Mouse (Mus musculus) midbrain, embryonic 16.5 days (tissue): ENCODE data around the gene Omg. TPM values are rescaled to one million over a fixed set of nuclear protein-coding genes. Genes with fewer than 3 reads are reported as not detected.
A peak's percentile ranks its signal among the peaks of the same experiment; 100 is the strongest.

Experiments
- ATAC-seq: fragments of 200-750 bp; cut with Nextera tagmentation; 2 replicates; pipeline ENCODE4 v1.8.0; 2017; ENCODE audit warnings: moderate TSS enrichment
- H3K27ac ChIP-seq: fragments of 300-500 bp; sonication (generic); 2 replicates; pipeline ENCODE4 v1.5.1; 2014; ENCODE audit warnings: mild to moderate bottlenecking, low read length, mixed read lengths
- H3K27me3 ChIP-seq: fragments of 300-500 bp; sonication (generic); 2 replicates; pipeline ENCODE4 v1.6.1; 2014; ENCODE audit warnings: low read depth, low read length, mixed read lengths; ENCODE audit not compliant: control insufficient read depth, insufficient read depth
- H3K36me3 ChIP-seq: fragments of 300-500 bp; sonication (generic); 2 replicates; pipeline ENCODE4 v1.6.1; 2014; ENCODE audit warnings: mild to moderate bottlenecking, low read length, moderate library complexity, mixed read lengths; ENCODE audit not compliant: control insufficient read depth, insufficient read depth
- H3K4me1 ChIP-seq: fragments of 300-500 bp; sonication (generic); 2 replicates; pipeline ENCODE4 v1.6.1; 2014; ENCODE audit warnings: mild to moderate bottlenecking, low read length, mixed read lengths; ENCODE audit not compliant: control insufficient read depth, insufficient read depth
- H3K4me2 ChIP-seq: fragments of 300-500 bp; sonication (generic); 2 replicates; pipeline ENCODE4 v1.6.1; 2014; ENCODE audit warnings: mild to moderate bottlenecking, low read length, mixed read lengths
- H3K4me3 ChIP-seq: fragments of 300-500 bp; sonication (generic); 2 replicates; pipeline ENCODE4 v1.5.1; 2014; ENCODE audit warnings: low read depth, mild to moderate bottlenecking, low read length, moderate library complexity, mixed read lengths
- H3K9ac ChIP-seq: fragments of 300-500 bp; sonication (generic); 2 replicates; pipeline ENCODE4 v1.6.1; 2014; ENCODE audit warnings: low read depth, low read length, mixed read lengths
- H3K9me3 ChIP-seq: fragments of 300-500 bp; sonication (generic); replicated peaks from 2 replicates; pipeline ENCODE4 v1.6.1; 2014; ENCODE audit warnings: mild to moderate bottlenecking, low read length, mixed read lengths; ENCODE audit not compliant: control insufficient read depth, poor library complexity, severe bottlenecking
- WGBS: fragments of 180-500 bp; shearing (Covaris S2); extraction: QIAGEN DNeasy Blood & Tissue Kit; methylation state at CpG from one replicate; pipeline ENCODE4 v1.1.7; 2014; 5-methylcytosine and 5-hydroxymethylcytosine counted together
- polyA plus RNA-seq: library from polyadenylated mRNA; unstranded; fragments of >200 nt; fragmentation: Nextera tagmentation; extraction: Ambion mirVana; gene quantifications from 2 replicates; pipeline ENCODE4 v1.2.1, GENCODE M21; 2015

The Omg gene
- polyA plus RNA-seq = 6.2 and 9.8 TPM in 2 replicates

DNA sequence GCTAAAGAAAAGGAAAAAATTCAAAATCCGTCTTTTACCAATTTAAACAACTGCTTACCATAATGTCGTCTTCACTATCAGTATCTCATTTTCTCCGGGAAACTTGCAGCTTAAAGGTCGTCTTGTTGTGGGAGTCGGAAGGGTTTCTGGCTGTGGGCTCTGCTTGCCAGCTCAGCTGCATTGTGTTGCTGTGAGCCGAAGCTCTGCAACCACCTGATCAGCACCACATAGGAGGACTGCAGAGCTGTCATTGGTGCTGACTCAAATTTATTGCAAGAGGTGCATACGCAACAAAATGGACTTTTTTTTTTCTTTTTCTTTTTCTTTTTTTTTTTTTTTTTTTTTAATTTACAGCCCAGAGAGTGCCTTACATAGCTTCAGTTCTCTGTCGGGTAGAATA is at the start of gene Omg:
Omg (minus strand) TSS at position 240 of the 400 bp plus-strand sequence.
- Histone ChIP-seq H3K9ac (no peak within 1 kb of the TSS), H3K4me3 (peak within 1 kb of the TSS; percentile 7; the same call in 1 of the 2 replicates), H3K27ac (peak within 1 kb of the TSS; percentile 31; the same call in 1 of the 2 replicates), H3K27me3 (no peaks in the 10 kb centered on the region), H3K4me1 (peaks cover 12% of the 10 kb centered on the region), H3K36me3 (no peaks in the 10 kb centered on the region), H3K9me3 (no peaks in the 10 kb centered on the region), H3K4me2 (peak within 1 kb of the TSS; percentile 38)
- 16% methylated on average over 8 of the region's 8 CpGs for WGBS
- peak; percentile 84 for ATAC-seq

DNA sequence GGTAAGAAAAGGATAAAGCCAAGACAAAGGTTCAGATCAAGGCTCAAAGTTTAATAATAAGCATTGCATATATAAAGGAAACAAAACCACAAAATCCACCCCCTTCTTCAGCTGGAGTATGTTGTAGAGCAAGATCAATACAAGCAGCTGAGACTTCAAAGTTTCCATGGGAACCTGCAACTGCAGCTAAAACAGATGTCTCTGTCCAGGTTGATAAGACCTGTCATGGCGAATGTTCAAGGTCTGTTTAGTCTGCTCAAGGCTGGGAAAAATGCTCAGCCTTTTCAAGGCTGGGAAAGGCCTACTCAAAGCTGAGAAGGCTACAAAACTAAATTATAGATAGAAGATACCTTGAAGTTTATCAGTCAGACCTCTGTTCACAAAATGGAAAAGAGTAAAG is 48.7 kb upstream of the Omg start:
- H3K4me2 ChIP-seq = no peak overlapping the region
- H3K4me3 ChIP-seq = no peak overlapping the region
- no peaks in the 10 kb centered on the region for H3K4me1 ChIP-seq
- H3K27ac ChIP-seq = no peak overlapping the region
- ATAC-seq = no peak
- H3K9ac ChIP-seq = no peak overlapping the region
- WGBS = 80% methylated on average over 1 of the region's 1 CpGs
- no peaks in the 10 kb centered on the region for H3K27me3 ChIP-seq
- H3K9me3 ChIP-seq = no peaks in the 10 kb centered on the region
- peaks cover 49% of the 10 kb centered on the region for H3K36me3 ChIP-seq

DNA sequence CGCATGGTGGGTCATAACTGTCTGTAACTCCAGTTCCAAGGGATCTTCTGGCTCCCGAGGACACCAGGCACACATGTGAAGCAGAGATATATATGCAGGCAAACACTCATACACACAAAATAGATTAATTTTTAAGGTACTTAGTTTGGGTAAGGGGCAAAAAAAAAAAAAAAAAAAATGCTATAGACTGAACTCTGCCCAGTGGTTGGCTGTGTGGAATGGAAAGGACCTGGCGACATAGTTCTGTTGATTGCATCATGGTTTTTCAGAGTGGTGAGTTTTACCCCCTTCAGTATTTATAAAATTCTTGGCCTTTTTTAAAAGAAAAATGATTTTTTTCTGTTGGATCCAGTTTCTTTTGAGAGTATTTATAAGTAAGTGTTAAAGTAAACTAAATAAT is 32.4 kb upstream of the Omg start:
- H3K4me2 ChIP-seq = no peak overlapping the region
- H3K9ac ChIP-seq = no peak overlapping the region
- peaks cover 5% of the 10 kb centered on the region for H3K36me3 ChIP-seq
- no peak overlapping the region for H3K27ac ChIP-seq
- H3K4me1 ChIP-seq = 0 out of 2 replicates have a peak, but pooled peaks cover 2% of the 10 kb centered on the region
- ATAC-seq = no peak
- no peaks in the 10 kb centered on the region for H3K27me3 ChIP-seq
- no peak overlapping the region for H3K4me3 ChIP-seq
- WGBS = 97% methylated on average over 3 of the region's 3 CpGs
- no peaks in the 10 kb centered on the region for H3K9me3 ChIP-seq

DNA sequence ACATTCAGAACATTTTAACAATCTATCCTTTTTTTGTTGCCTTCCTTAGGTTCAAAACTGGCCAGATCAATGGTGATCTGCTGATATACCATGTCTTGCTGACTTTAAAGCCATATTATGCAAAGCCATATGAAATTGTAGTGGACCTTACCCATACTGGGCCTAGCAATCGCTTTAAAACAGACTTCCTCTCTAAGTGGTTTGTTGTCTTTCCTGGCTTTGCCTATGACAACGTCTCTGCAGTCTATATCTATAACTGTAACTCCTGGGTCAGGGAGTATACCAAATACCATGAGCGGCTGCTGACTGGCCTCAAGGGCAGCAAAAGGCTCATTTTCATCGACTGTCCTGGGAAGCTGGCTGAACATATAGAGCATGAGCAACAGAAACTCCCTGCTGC is 31.7 kb upstream of the Omg start:
- no peak for ATAC-seq
- no peaks in the 10 kb centered on the region for H3K9me3 ChIP-seq
- no peak overlapping the region for H3K27ac ChIP-seq
- H3K9ac ChIP-seq = no peak overlapping the region
- H3K27me3 ChIP-seq = no peaks in the 10 kb centered on the region
- no peak overlapping the region for H3K4me2 ChIP-seq
- H3K36me3 ChIP-seq = peaks cover 5% of the 10 kb centered on the region
- no peak overlapping the region for H3K4me3 ChIP-seq
- H3K4me1 ChIP-seq = 0 out of 2 replicates have a peak, but pooled peaks cover 2% of the 10 kb centered on the region
- 89% methylated on average over 4 of the region's 4 CpGs for WGBS

DNA sequence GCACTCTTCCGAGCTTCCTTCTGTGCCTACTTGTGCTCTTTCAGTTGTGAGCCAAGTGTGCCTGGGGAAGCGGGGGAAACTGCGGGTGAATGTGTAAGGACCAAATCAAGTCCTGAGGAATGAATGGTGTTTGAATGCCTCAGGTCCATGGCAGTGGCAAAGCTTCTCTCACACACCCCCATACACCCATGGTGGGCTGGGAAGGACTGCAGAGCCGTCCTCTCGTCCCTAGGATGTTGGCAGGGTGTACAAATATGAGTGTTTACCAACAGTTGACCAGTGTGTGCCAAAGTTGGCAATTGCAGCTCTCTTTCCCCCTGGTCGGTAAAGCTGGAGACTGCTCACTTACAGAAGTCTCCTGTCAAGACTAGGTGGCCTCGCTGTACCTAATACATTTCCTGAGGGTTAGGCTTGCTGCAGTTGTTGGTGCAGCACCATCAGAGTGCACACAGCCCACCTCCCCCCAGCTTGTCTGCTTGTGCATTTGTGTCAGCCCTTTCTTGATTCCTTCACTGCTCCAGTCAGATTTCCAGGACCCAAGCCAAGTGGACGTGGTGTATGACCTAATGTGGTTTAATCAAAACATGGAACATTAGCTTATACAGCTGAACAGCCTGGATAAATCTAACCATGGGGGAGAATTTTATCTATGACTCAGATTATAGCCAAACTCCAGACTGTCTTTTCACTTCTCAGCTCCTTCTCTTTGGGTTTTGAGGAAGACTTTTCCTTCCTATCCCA is 30.2 kb upstream of the Omg start:
- Histone ChIP-seq H3K4me1 (0 out of 2 replicates have a peak, but pooled peaks cover 2% of the 10 kb centered on the region), H3K27me3 (no peaks in the 10 kb centered on the region), H3K9ac (no peak overlapping the region), H3K27ac (peak overlapping the region; percentile 26; the same call in 1 of the 2 replicates), H3K9me3 (no peaks in the 10 kb centered on the region), H3K4me3 (no peak overlapping the region), H3K4me2 (no peak overlapping the region), H3K36me3 (peaks cover 5% of the 10 kb centered on the region)
- no peak for ATAC-seq
- WGBS = 82% methylated on average over 8 of the region's 8 CpGs

DNA sequence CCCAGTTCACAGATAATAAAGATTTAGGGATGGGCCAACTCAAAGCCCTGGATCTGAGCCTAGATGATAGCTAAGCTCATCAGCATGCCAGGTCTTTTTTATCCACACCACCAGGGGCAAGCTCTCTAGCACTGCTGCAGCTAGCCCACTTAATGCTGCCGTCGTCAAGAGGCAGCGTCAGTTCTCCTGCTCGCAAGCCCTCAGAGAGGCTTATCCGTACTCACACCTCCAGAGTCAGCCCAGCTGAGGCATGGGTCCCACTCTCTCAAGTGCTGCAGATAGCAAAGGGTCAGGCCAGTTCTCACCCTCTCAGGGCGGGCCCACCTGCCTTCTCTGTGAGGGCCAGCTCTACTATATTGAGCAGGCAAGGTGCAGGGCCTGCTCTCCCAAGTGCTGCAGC is 29.4 kb upstream of the Omg start:
- H3K36me3 ChIP-seq = peaks cover 5% of the 10 kb centered on the region
- H3K9ac ChIP-seq = no peak overlapping the region
- WGBS = 77% methylated on average over 6 of the region's 6 CpGs
- no peaks in the 10 kb centered on the region for H3K9me3 ChIP-seq
- H3K4me1 ChIP-seq = 0 out of 2 replicates have a peak, but pooled peaks cover 2% of the 10 kb centered on the region
- no peak overlapping the region for H3K4me2 ChIP-seq
- no peak for ATAC-seq
- no peak overlapping the region for H3K4me3 ChIP-seq
- no peaks in the 10 kb centered on the region for H3K27me3 ChIP-seq
- H3K27ac ChIP-seq = no peak overlapping the region

DNA sequence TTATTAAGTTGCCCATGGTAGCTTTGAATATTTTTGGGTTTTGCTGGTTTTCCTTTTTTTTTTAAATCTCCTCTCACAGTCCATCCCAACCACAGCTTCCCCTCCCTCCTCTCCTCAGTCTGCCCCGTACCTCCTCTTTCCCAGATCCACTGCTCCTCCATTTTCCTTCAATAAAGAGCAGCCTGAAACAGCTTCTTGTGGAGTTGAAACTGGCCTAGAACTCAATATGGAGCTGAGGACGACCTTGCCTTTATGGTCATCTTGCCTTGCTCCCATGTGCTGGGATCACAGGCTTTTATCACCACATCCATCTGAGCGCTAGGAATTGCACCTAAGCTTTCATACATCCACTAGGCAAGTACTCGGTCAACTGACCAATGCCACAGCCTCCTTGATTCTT is 27.6 kb upstream of the Omg start:
- Histone ChIP-seq H3K27me3 (no peaks in the 10 kb centered on the region), H3K9me3 (no peaks in the 10 kb centered on the region), H3K36me3 (no peaks in the 10 kb centered on the region; the same call in 1 of the 2 replicates), H3K4me3 (no peak overlapping the region), H3K4me1 (0 out of 2 replicates have a peak, but pooled peaks cover 2% of the 10 kb centered on the region), H3K9ac (no peak overlapping the region), H3K27ac (no peak overlapping the region), H3K4me2 (no peak overlapping the region)
- no peak for ATAC-seq
- WGBS = 95% methylated on average over 4 of the region's 4 CpGs

DNA sequence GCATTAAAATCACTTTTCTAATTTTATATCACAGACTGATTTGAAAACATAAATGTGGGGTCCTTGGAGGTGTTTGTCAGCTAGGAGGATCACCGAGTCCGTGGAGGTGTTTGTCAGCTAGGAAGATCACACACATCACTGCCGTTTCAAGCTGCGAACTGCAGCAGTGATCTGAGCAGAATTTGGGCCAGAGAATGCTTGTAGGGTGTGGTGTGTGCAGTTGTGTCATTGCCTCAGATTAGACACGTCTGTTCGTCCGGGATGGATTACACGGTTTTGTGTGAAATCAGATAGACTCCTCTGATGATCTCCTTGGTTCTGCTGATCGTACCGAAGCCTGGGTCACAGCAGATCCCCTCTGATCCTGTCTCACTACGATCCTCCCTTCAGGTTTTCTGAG is 26.9 kb upstream of the Omg start:
- H3K4me2 ChIP-seq = no peak overlapping the region
- H3K27me3 ChIP-seq = no peaks in the 10 kb centered on the region
- no peak overlapping the region for H3K27ac ChIP-seq
- whole genome bisulfite sequencing = 84% methylated on average over 11 of the region's 11 CpGs
- H3K4me1 ChIP-seq = 0 out of 2 replicates have a peak, but pooled peaks cover 2% of the 10 kb centered on the region
- no peaks in the 10 kb centered on the region; the same call in 1 of the 2 replicates for H3K36me3 ChIP-seq
- no peak overlapping the region for H3K9ac ChIP-seq
- no peak overlapping the region for H3K4me3 ChIP-seq
- no peaks in the 10 kb centered on the region for H3K9me3 ChIP-seq
- ATAC-seq = no peak

DNA sequence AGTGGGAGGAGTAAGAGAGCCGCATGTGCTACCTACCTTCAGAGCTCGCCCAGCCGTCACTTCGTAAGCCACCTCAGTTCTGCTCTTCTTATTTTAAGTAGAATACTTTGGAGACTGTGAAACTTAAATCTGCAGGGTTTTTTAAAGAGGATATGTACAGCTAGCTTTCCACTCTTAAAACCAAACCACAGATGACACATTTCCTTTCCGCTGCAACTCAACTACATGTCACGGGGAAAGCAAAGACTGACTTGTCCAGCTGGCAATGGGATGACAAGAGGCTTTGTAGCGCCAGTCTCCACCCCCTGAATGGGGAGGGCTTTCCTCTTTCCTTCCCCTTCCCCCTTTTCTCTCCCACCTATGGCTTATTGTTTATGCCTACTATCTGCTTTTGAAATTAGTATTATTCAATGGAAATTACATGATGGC is 26.5 kb upstream of the Omg start, which contains the start of the genes Evi2 and Evi2a:
Evi2 (minus strand) TSS at position 257 of the 429 bp plus-strand sequence.
Evi2a (minus strand) TSS at position 277 of the 429 bp plus-strand sequence.
- Histone ChIP-seq H3K36me3 (no peaks in the 10 kb centered on the region; the same call in 1 of the 2 replicates), H3K9me3 (no peaks in the 10 kb centered on the region), H3K4me3 (no peak within 1 kb of the TSS), H3K27ac (no peak within 1 kb of the TSS), H3K9ac (no peak within 1 kb of the TSS), H3K4me2 (no peak within 1 kb of the TSS), H3K4me1 (0 out of 2 replicates have a peak, but pooled peaks cover 2% of the 10 kb centered on the region), H3K27me3 (no peaks in the 10 kb centered on the region)
- WGBS = 84% methylated on average over 7 of the region's 7 CpGs
- no peak for ATAC-seq
